Mouse (Mus musculus) hindbrain, embryonic 12.5 days (tissue): ENCODE measurements around the gene Vmn2r8. TPM values are rescaled to one million over a fixed set of nuclear protein-coding genes. Genes with fewer than 3 reads are reported as not detected.
"Not testable (repeated sequence)": the region's sequence is repeated elsewhere in the genome, so short reads cannot be mapped to it uniquely, and the experiment has no call there.

ENCODE experiments used
- ATAC-seq: fragments of 200-750 bp; cut with Nextera tagmentation; 2 replicates; pipeline ENCODE4 v1.8.0; 2017; ENCODE audit warnings: moderate TSS enrichment; ENCODE audit not compliant: low FRiP score
- H3K27ac ChIP-seq: fragments of 300-500 bp; sonication (generic); 2 replicates; pipeline ENCODE4 v1.5.1; 2016; ENCODE audit warnings: mild to moderate bottlenecking
- H3K27me3 ChIP-seq: fragments of 300-500 bp; sonication (generic); 2 replicates; pipeline ENCODE4 v1.6.1; 2016; ENCODE audit warnings: mild to moderate bottlenecking
- H3K36me3 ChIP-seq: fragments of 300-500 bp; sonication (generic); 2 replicates; pipeline ENCODE4 v1.6.1; 2016; ENCODE audit warnings: mild to moderate bottlenecking
- H3K4me1 ChIP-seq: fragments of 300-500 bp; sonication (generic); 2 replicates; pipeline ENCODE4 v1.6.1; 2016
- H3K4me2 ChIP-seq: fragments of 300-500 bp; sonication (generic); replicated peaks from 2 replicates; pipeline ENCODE4 v1.6.1; 2016; ENCODE audit warnings: mild to moderate bottlenecking
- H3K4me3 ChIP-seq: fragments of 300-500 bp; sonication (generic); 2 replicates; pipeline ENCODE4 v1.5.1; 2016; ENCODE audit warnings: mild to moderate bottlenecking
- H3K9ac ChIP-seq: fragments of 300-500 bp; sonication (generic); 2 replicates; pipeline ENCODE4 v1.6.1; 2016; ENCODE audit warnings: mild to moderate bottlenecking, moderate library complexity
- H3K9me3 ChIP-seq: fragments of 300-500 bp; sonication (generic); replicated peaks from 2 replicates; pipeline ENCODE4 v1.6.1; 2016; ENCODE audit warnings: mild to moderate bottlenecking
- WGBS: fragments of 180-500 bp; shearing (Covaris S2); methylation state at CpG from one replicate; pipeline ENCODE4 v1.1.7; 2016; 5-methylcytosine and 5-hydroxymethylcytosine counted together
- polyA plus RNA-seq: library from polyadenylated mRNA; unstranded; fragments of >200 nt; fragmentation: Nextera tagmentation; extraction: Ambion mirVana; gene quantifications from 2 replicates; pipeline ENCODE4 v1.2.1, GENCODE M21; 2016

The Vmn2r8 gene
- not detected in 2 replicates for polyA plus RNA-seq

- H3K27me3 ChIP-seq, H3K9me3 ChIP-seq, H3K4me2 ChIP-seq, ATAC-seq, H3K4me3 ChIP-seq, H3K27ac ChIP-seq, H3K4me1 ChIP-seq, H3K36me3 ChIP-seq, H3K9ac ChIP-seq: not testable (repeated sequence)
- 76% methylated on average over 2 of the region's 2 CpGs for WGBS
Measured at GRCm38 (mm10) chr5:108808750-108809149, at the start of gene Vmn2r8. Gene Vmn2r8 (minus strand): TSS chr5:108808850.

- H3K36me3 ChIP-seq, H3K9me3 ChIP-seq, H3K27ac ChIP-seq, H3K4me3 ChIP-seq, H3K4me1 ChIP-seq, H3K27me3 ChIP-seq, H3K9ac ChIP-seq, H3K4me2 ChIP-seq, ATAC-seq: not testable (repeated sequence)
- 87% methylated on average over 1 of the region's 1 CpGs for WGBS
Measured at GRCm38 (mm10) chr5:108852501-108852900, 43.9 kb upstream of the Vmn2r8 start, which contains the start of gene Vmn2r9. Gene Vmn2r9 (minus strand): TSS chr5:108852601.

- Histone ChIP-seq H3K27ac (no peak overlapping the region), H3K4me1 (no peaks in the 10 kb centered on the region), H3K36me3 (no peaks in the 10 kb centered on the region), H3K4me3 (no peak overlapping the region), H3K27me3 (no peaks in the 10 kb centered on the region), H3K9me3 (no peaks in the 10 kb centered on the region), H3K9ac (no peak overlapping the region), H3K4me2 (no peak overlapping the region)
- no peak for ATAC-seq
- WGBS = 65% methylated on average over 1 of the region's 1 CpGs
Measured at GRCm38 (mm10) chr5:108849466-108849865, 40.8 kb upstream of the Vmn2r8 start.

- Histone ChIP-seq H3K9me3 (no peaks in the 10 kb centered on the region), H3K9ac (no peak overlapping the region), H3K27me3 (no peaks in the 10 kb centered on the region), H3K27ac (no peak overlapping the region), H3K4me3 (no peak overlapping the region), H3K4me1 (no peaks in the 10 kb centered on the region), H3K4me2 (no peak overlapping the region), H3K36me3 (no peaks in the 10 kb centered on the region)
- no peak for ATAC-seq
- 70% methylated on average over 1 of the region's 1 CpGs for WGBS
Measured at GRCm38 (mm10) chr5:108836156-108836555, 27.5 kb upstream of the Vmn2r8 start.

GRCm38 (mm10) chr5:108823276-108823675 lies 14.6 kb upstream of the Vmn2r8 start:
- WGBS = 92% methylated on average over 2 of the region's 2 CpGs
- Histone ChIP-seq H3K27me3 (no peaks in the 10 kb centered on the region), H3K9me3 (no peaks in the 10 kb centered on the region), H3K4me2 (no peak overlapping the region), H3K4me3 (no peak overlapping the region), H3K36me3 (no peaks in the 10 kb centered on the region), H3K27ac (no peak overlapping the region), H3K9ac (no peak overlapping the region), H3K4me1 (no peaks in the 10 kb centered on the region)
- ATAC-seq = no peak

GRCm38 (mm10) chr5:108803646-108804045 lies 5.0 kb downstream of the Vmn2r8 start:
- ATAC-seq = no peak
- no peak overlapping the region for H3K27ac ChIP-seq
- H3K4me1 ChIP-seq = no peaks in the 10 kb centered on the region
- no peak overlapping the region for H3K9ac ChIP-seq
- no peak overlapping the region for H3K4me3 ChIP-seq
- no peaks in the 10 kb centered on the region for H3K36me3 ChIP-seq
- H3K9me3 ChIP-seq = no peaks in the 10 kb centered on the region
- WGBS = 56% methylated on average over 1 of the region's 1 CpGs
- no peak overlapping the region for H3K4me2 ChIP-seq
- no peaks in the 10 kb centered on the region for H3K27me3 ChIP-seq

- 70% methylated on average over 2 of the region's 2 CpGs for WGBS
- not testable (repeated sequence) for H3K36me3 ChIP-seq, H3K27ac ChIP-seq, H3K4me1 ChIP-seq, H3K9ac ChIP-seq, H3K4me3 ChIP-seq, H3K9me3 ChIP-seq, H3K4me2 ChIP-seq, H3K27me3 ChIP-seq, ATAC-seq
Measured at GRCm38 (mm10) chr5:108795263-108795662, 13.4 kb downstream of the Vmn2r8 start, which contains the start of gene Tmed11. Gene Tmed11 (minus strand): TSS chr5:108795363.

- H3K36me3 ChIP-seq, H3K4me3 ChIP-seq, H3K4me1 ChIP-seq, H3K9ac ChIP-seq, H3K9me3 ChIP-seq, ATAC-seq, H3K27me3 ChIP-seq, H3K27ac ChIP-seq, H3K4me2 ChIP-seq: not testable (repeated sequence)
- 39% methylated on average over 1 of the region's 1 CpGs for WGBS
Measured at GRCm38 (mm10) chr5:108790385-108790784, 18.3 kb downstream of the Vmn2r8 start.

GRCm38 (mm10) chr5:108774630-108775306 lies 33.9 kb downstream of the Vmn2r8 start, which contains the start of gene Rnf212:
Gene Rnf212 (minus strand): TSS chr5:108774982.
- no peaks in the 10 kb centered on the region for H3K36me3 ChIP-seq

GRCm38 (mm10) chr5:108760002-108760401 lies 48.6 kb downstream of the Vmn2r8 start:
- Histone ChIP-seq H3K4me1 (no peaks in the 10 kb centered on the region), H3K27me3 (no peaks in the 10 kb centered on the region), H3K9me3 (no peaks in the 10 kb centered on the region), H3K36me3 (no peaks in the 10 kb centered on the region), H3K27ac (no peak overlapping the region), H3K4me2 (no peak overlapping the region), H3K4me3 (no peak overlapping the region), H3K9ac (no peak overlapping the region)
- WGBS = 89% methylated on average over 2 of the region's 2 CpGs
- no peak for ATAC-seq

More at GRCm38 (mm10) chr5:108774630-108775306, 33.9 kb downstream of the Vmn2r8 start, which contains the start of gene Rnf212:
- no peak within 1 kb of the TSS for H3K4me2 ChIP-seq
- no peak within 1 kb of the TSS for H3K9ac ChIP-seq
- H3K27me3 ChIP-seq = no peaks in the 10 kb centered on the region
- H3K9me3 ChIP-seq = no peaks in the 10 kb centered on the region
- ATAC-seq = no peak
- no peak within 1 kb of the TSS for H3K4me3 ChIP-seq
- no peak within 1 kb of the TSS for H3K27ac ChIP-seq
- WGBS = 78% methylated on average over 40 of the region's 40 CpGs
- H3K4me1 ChIP-seq = no peaks in the 10 kb centered on the region

GRCm38 (mm10) chr5:108758396-108758795 lies 50.3 kb downstream of the Vmn2r8 start:
- 55% methylated on average over 3 of the region's 3 CpGs for WGBS
- no peak for ATAC-seq

GRCm38 (mm10) chr5:108751258-108751657 lies 57.4 kb downstream of the Vmn2r8 start:
- not testable (repeated sequence) for H3K4me2 ChIP-seq, H3K4me3 ChIP-seq, H3K4me1 ChIP-seq, ATAC-seq, H3K27me3 ChIP-seq, H3K9me3 ChIP-seq, H3K27ac ChIP-seq, H3K9ac ChIP-seq, H3K36me3 ChIP-seq
- WGBS = 84% methylated on average over 4 of the region's 4 CpGs

More at GRCm38 (mm10) chr5:108758396-108758795, 50.3 kb downstream of the Vmn2r8 start:
- H3K4me1 ChIP-seq = no peaks in the 10 kb centered on the region
- H3K9ac ChIP-seq = no peak overlapping the region
- no peaks in the 10 kb centered on the region for H3K27me3 ChIP-seq
- no peak overlapping the region for H3K4me3 ChIP-seq
- no peak overlapping the region for H3K27ac ChIP-seq
- no peaks in the 10 kb centered on the region for H3K9me3 ChIP-seq
- H3K36me3 ChIP-seq = no peaks in the 10 kb centered on the region
- no peak overlapping the region for H3K4me2 ChIP-seq
